Mouse (Mus musculus) large intestine, adult 2 months (tissue): ENCODE measurements at regions not wholly inside any gene's neighbourhood (a gene's known extent, or its start where the extent isn't known, plus 50 kb on each side); places are given as distances from the start of the nearest gene placed in this dataset.
"Not testable (repeated sequence)": the region's sequence is repeated elsewhere in the genome, so short reads cannot be mapped to it uniquely, and the experiment has no call there.

ENCODE experiments used
- DNase-seq: peaks from one replicate; pipeline ENCODE4 v3.0.0-alpha.2; 2012; ENCODE audit warnings: low read depth, low spot score
- WGBS: fragments of 180-500 bp; shearing (Covaris S2); methylation state at CpG from one replicate; pipeline ENCODE4 v1.1.7; 2018; 5-methylcytosine and 5-hydroxymethylcytosine counted together

DNA sequence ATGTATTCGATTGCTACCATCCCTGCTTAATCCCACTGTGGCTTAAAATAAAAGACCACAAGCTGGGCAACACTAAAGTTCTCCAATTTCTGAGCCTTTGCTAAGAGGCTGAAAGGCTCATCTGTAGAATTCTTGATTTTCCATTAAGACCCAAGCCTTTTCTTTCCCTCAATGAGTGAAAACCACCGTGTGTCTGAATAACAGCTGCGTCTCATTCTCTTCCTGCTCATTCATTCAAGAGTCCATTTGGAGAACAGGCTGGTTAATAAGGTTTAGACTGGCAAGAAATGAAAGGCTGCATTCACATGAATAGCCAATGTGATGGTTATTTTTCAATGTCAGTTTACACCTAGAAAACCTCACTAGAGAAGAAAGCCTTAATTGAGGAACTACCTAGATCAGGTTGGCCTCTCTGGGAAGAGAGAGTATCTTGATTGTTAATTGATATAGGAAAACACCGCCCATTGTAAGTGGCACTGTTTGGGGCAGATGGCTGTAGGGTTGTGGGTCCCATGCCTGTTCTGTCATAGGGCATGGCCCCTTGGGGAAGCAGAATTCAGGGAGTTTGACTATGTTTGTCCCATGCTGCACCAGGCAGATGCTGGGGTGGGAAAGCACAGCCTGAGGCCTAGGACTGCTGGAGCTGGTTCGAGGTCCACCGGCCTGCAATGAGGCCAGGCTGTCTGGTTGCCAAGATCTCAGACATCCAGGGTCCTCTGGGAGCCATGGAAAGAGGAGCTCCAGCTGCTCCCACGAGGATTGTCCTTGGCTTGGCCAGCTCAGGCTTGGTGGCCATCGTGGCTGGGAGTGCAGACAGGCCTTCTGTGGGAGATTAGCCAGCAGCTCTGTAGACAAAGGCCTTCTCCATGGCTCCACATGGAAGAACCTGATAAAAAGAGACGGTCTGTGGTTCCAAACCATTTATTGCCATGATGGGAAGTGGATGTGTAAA is 161.3 kb upstream of the Castor2 start:
- no peak for DNase-seq
- 71% methylated on average over 9 of the region's 9 CpGs for WGBS

GRCm38 (mm10) chr5:133935451-133935850 is 164.1 kb upstream of the Castor2 start:
- WGBS: 75% methylated on average over 6 of the region's 6 CpGs
- no peak for DNase-seq

- DNase-seq: no peak
- 53% methylated on average over 6 of the region's 6 CpGs for WGBS
These were observed 164.5 kb upstream of the Castor2 start for GRCm38 (mm10) chr5:133935006-133935405.

DNA sequence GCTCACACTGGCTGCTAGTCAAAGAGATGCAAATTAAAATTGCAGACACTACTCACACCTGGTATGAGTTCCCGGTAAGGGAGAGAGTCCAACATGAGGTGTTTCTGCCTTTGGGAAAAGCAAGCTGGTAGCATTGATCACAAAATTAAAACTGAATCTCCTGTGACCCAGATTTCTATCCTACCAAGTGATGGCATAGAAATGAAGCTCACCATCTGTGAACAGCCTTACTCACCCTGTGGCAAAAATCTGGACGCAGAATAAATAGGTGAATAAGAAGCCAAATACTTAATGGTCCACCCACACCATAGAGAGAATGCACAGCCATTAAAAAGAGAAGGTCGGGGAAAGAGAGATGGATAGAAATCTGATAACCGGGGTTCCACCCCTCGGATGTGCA is 169.4 kb upstream of the Castor2 start:
- DNase-seq: no peak
- WGBS: 88% methylated on average over 5 of the region's 5 CpGs

- no peak for DNase-seq
- 80% methylated on average over 5 of the region's 5 CpGs for WGBS
These were observed 172.5 kb upstream of the Castor2 start for GRCm38 (mm10) chr5:133927054-133927453.

- 25% methylated on average over 5 of the region's 5 CpGs for WGBS
- no peak for DNase-seq
These were observed 174.2 kb upstream of the Castor2 start for GRCm38 (mm10) chr5:133925184-133925900.

- DNase-seq: no peak
- 81% methylated on average over 1 of the region's 1 CpGs for WGBS
These were observed 177.3 kb upstream of the Castor2 start for GRCm38 (mm10) chr5:133922181-133922580.

- DNase-seq: no peak
These were observed 183.6 kb upstream of the Castor2 start for GRCm38 (mm10) chr5:133915734-133916550.

- WGBS: 81% methylated on average over 3 of the region's 3 CpGs
- DNase-seq: no peak
These were observed 192.1 kb upstream of the Castor2 start for GRCm38 (mm10) chr5:133907442-133907841.

- no peak for DNase-seq
- WGBS: 85% methylated on average over 4 of the region's 4 CpGs
These were observed 201.4 kb upstream of the Castor2 start for GRCm38 (mm10) chr5:133898025-133898598.

DNA sequence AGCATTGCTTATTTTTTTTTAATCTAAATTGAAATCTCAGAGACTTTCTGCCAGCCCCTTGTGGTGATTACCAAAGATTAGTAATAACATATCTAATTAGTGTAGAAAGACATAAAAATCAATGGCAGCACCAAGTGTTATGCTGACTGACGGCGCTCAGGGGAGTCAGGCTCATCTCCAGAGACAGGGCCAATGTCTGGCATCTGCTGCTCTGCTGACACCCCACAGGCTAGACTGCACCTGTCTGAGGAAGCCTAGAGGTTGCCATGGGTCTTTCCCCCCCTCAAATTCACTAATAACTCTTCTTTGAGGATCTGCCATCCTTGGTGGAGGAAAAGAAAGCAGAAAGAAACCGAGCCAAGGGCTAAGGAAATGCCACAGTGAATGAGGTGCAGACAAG is 208.8 kb upstream of the Castor2 start:
- WGBS: 78% methylated on average over 3 of the region's 3 CpGs
- no peak for DNase-seq

DNA sequence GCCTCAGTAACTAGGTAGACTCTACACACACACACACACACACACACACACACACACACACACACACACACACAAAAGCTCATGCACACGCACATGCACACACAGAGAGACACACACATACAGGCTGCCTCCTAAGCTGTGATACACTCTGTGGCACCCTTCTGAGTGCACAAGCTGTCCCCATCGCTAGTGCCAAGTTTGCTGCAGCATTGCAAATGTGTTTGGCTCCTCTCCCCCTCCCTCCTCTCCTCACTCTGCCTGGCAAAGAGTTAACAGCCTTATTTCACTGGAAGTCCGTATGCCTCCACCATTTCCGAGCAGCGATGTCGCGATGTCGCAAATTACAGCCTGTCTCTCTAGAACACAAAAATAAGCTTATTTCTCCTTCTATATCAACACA is 209.7 kb upstream of the Castor2 start:
- DNase-seq: no peak
- 68% methylated on average over 8 of the region's 8 CpGs for WGBS

- no peak for DNase-seq
- WGBS: 82% methylated on average over 5 of the region's 5 CpGs
These were observed 214.0 kb upstream of the Castor2 start for GRCm38 (mm10) chr5:133885507-133885906.

- DNase-seq: no peak
- 40% methylated on average over 6 of the region's 6 CpGs for WGBS
These were observed 214.5 kb upstream of the Castor2 start for GRCm38 (mm10) chr5:133885016-133885415.

GRCm38 (mm10) chr5:133884593-133884992 is 214.9 kb upstream of the Castor2 start:
- 65% methylated on average over 2 of the region's 2 CpGs for WGBS
- no peak for DNase-seq

DNA sequence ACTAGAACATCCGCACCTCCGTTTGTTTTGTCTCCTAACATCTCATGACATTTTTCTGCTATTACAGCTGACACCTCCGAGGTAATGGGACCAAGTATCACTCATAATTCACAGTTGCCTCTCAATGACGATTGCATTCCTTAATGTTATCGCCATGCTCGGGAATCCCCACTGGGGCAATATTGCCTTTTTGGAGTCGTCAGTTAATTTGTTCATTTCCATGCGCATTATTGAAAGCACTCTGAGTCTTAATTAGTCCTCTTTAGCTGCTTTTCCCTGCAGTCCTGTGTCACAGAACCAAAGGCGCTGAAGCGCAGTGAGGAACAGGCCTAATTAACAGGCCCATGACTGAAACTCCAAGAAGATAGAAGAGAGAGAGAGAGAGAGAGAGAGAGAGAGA is 255.0 kb upstream of the Castor2 start:
- WGBS: 73% methylated on average over 10 of the region's 10 CpGs
- DNase-seq: no peak

- 83% methylated on average over 22 of the region's 42 CpGs for WGBS
- not testable (repeated sequence) for DNase-seq
These were observed 257.3 kb upstream of the Castor2 start for GRCm38 (mm10) chr5:133842059-133842706.

DNA sequence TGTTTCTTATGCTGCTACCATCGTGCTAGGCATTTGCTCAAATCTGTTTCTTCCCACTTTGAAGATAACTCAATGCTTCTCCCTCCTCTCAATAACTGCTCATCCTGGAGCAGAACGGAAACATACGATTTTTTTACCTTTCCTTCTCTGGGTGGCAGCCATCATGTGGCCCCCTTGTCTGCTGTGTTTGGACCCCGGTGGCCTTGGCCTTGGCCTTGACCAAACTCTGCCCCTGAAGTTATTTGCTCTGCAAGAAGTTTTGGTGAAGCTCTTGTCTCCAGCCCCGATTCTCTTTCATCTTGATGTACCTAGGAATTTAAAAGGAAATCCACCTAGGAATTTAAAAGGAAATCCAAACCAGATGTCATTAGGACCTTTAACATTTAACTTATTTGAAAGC is 261.2 kb upstream of the Castor2 start:
- DNase-seq: no peak
- WGBS: 57% methylated on average over 5 of the region's 5 CpGs

GRCm38 (mm10) chr5:133833217-133833616 is 266.3 kb upstream of the Castor2 start:
- WGBS: 88% methylated on average over 7 of the region's 7 CpGs
- DNase-seq: no peak
